Mouse (Mus musculus) T-helper 1 cell (primary cell): ENCODE data around the gene Afap1.

Experiments
- in situ Hi-C: fragments of 300-600 bp; cut with MboI, MseI; formaldehyde crosslinking; loops from one replicate; pipeline ENCODE4 v1.15.1; 2025; ENCODE audit warnings: high pct_unique_total_duplicates

Afap1 gene

DNA sequence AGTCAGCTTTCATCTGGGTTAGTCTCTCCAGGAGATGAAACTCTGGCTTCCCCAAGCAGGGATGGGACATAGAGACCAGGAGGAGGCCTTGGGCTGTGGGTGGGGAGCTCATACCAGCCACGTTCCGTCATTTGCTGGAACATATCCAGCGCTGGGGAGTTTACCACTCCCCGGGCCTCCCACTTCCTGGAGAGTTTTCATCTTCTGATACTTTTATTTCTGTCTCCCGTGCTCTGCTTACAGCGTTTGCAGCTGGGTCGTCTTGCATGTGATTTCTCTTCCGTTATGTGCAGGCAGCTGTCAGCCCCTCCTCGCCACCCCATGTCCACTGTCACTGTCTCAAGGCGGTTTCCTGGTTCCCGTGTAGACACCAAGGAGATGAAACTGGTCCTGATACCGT is 80.7 kb downstream of the Afap1 start:
- in situ Hi-C loops = loop anchor here (5.0 kb wide), 1 partner anchor 96 kb away; no protein-coding TSS in a partner anchor

GRCm38 (mm10) chr5:35974265-35974664 is 81.1 kb downstream of the Afap1 start:
- in situ Hi-C loops = loop anchor here (5.0 kb wide), 1 partner anchor 97 kb away; no protein-coding TSS in a partner anchor

DNA sequence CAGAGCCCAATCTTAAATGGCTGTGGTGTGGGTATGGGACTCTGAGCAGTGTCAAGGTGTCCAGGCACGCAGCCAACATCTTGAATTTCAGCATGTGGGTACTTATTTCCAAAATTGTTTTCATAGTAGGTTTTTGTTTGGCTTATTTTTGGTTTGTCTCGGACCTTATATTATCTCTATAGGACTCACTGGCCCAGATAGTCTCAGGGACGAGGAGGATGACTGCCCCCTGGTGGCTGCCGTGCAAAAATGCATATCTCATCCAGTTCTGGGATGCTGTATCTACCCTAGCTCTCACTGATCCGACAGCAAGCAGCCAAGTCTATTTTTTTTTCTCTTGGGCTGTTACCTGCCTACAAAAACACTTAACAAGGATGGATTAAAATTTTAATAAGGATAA is 82.6 kb downstream of the Afap1 start:
- in situ Hi-C loops = no loop called here

DNA sequence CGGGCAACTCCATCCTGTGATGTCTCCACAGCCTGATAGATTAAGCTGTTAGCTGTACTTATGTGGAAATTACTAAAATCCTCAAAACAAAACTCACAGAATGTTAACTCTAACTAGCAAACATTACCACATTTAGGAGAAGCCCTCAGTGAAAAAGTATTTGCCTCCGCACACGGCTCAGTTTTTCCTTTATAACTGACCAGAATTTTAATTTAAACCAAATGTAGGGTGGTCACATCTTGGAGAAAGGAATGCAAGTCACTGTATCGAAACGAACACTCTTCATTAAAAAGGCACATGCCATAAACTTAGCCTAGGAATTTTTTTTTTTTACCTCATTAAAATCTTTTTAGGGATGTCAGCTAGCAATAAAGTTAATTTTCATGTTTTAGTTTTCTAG is 87.4 kb downstream of the Afap1 start:
- in situ Hi-C loops = no loop called here

DNA sequence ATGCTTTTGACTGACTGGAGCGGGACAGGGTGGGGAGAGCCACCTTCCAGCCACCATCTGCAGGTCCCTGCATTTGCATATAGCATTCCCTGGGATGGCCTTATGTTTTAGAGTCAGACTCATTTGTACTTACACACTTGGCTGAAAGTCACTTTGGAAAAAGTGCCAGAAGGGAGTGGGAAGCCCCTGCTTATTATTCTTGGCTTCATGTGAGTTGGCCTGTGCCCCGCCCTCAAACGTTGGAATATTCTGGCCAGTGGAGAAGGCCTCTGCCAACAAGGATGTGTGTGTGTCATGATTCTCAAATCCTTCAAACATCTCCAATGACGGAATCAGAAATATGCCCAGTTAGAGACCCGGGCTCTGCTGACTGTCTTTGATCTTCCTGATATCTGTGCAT is 88.2 kb downstream of the Afap1 start:
- in situ Hi-C loops = no loop called here

DNA sequence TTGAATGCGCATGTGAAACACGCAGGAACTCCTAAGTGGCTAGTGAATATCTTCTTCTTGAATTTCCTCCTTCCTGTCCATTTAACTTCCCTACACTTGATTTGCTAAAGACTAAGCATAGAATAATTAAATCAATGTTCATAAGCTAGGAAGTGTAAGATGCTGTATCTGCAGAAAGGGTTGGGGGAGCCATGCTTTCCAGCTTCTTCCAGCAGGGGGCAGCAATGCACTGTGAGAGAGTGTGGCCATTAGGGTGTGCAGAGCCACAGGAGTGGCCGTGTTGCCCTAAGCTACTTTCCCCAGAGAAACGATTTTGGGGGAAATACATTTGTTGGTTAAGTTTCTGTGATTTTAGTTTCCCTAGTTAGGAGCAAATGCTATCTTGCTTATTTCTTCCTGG is 88.9 kb downstream of the Afap1 start:
- in situ Hi-C loops = no loop called here

DNA sequence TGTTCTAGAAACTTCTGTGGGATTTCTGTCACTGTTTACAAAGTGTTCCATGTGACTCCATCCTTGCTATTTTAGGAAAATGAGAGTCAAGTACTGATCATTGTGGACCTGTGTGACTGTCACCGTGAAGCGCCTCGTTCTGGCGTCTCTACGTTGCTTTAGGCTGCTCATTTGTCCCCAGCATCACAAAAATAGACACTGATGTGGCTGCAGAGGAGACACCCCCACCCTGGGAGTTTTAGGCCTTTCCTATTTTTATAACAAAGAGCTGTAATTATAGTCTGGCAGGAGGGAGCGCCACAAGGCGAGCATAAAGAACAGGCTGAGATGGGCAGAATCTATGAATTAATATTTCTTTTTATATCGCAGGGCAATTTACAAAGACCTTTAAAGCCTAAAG is 92.5 kb downstream of the Afap1 start:
- in situ Hi-C loops = loop anchor here (5.0 kb wide), 1 partner anchor 412 kb away; the partner anchor contains the start of gene Sorcs2

DNA sequence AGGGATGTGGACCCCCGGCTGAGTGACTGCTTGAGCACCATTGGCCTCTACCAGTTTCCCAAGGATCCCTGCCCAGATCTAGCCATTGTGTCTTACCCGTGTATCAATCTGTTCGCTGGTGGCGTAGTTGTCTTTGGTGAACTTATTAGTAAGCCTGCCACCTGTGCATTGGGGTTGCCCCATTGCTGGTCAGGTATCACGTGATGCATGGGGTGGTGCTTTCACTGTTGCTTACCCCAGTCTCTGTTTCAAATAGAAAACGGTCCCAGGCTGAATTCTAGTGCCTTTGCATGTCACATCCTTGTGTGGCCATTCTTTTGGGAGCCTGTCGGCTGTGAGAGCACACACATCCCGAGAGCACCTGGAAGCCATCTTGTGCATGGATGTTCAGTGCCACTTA is 95.0 kb downstream of the Afap1 start:
- in situ Hi-C loops = loop anchor here (5.0 kb wide), 1 partner anchor 409 kb away; the partner anchor contains the start of gene Sorcs2

GRCm38 (mm10) chr5:35989506-35989905 is 96.4 kb downstream of the Afap1 start:
- in situ Hi-C loops = loop anchor here (5.0 kb wide), 1 partner anchor 408 kb away; the partner anchor contains the start of gene Sorcs2

DNA sequence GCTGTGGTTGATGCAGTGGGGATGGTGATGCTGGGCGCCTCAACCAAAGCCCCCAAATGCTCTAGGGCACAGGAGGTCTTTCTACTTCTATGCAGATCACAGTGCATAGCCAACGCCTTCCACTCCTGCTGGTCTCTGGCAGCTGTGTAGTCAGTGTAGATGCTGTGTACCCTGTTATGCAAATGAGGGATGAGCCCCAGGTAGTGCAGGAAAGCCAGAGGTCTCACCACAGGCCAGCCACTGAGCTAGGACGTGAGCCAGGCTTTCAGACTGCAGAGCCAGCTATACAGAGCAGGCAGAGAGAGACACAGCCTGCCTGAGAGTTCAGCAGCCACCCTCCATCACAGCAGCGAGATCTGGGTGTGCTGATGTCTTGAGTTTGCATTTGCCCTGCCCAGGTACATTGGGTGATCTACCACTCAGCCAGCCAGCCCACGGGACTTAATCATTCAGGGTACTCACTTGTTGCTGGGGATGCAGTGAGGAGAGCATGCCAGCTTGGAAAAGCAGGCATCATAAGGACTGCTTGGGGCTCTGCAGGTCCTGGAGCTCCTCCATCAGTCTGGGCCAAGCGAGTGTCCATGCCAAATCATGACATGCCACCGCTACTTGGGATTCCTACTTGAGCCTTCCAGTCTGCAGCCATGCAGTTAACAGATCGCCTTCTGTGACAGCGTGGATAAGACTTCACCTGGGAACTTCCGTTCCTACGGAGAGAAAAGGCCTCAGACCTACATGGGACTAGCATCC is 97.0 kb downstream of the Afap1 start:
- in situ Hi-C loops = loop anchor here (5.0 kb wide), 1 partner anchor 407 kb away; the partner anchor contains the start of gene Sorcs2

DNA sequence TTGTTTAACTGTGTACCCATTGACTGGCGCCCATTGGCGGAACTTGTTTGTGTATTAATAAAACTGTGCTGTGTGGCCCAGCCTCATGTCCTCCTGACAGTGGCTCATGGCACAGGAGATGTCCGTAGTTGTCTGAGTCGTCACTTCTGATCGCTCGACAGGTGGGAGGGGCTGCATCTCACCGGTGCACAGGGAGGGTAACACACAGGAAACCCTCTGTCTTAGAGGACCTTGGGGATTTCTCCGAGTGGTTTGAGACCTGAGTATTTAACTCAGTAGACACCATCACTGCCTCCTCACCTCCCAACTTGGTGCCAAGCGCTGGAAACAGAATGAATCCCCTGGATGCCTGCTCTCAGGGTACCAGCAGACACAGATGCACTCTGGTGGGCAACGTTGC is 110.7 kb downstream of the Afap1 start:
- in situ Hi-C loops = no loop called here

DNA sequence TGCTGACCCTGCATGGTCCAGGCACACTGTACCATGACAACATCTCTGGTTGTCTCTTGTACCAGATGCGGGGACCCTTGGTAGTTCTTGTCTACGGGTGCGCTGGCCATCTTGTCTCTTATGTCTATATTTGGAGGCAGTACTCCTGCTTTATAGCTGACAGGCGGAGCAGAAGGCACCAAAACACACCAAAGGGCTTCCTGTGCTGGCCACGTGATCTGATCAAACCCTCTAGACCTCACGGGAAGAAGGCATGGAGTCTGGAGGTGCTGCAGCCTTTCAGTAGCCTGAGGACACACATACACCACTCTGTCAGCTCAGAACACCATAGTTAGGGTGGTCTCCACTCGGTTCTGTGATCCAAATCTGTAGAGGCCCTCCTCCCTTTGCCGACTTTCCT is 113.0 kb downstream of the Afap1 start:
- in situ Hi-C loops = no loop called here

DNA sequence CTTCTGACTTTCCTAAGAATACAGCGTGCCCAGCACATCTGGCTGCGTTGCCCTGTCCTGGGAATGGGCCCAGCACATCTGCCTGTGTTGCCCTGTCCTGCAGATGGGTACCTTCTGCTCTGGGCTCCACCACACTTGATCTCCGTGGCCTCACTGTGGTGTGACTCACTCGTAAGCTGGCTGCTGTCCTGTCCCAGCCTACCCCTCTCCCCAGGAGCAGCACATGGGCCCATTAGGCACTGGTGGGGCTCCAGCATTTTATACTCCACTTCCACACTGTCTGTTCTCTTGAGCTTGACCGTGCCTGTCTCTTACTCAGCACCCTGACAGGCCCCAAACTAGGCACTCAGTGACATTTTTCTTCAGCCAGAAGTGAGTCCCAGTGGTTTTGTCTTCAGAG is 113.5 kb downstream of the Afap1 start:
- in situ Hi-C loops = no loop called here

GRCm38 (mm10) chr5:36007649-36008048 is 114.5 kb downstream of the Afap1 start:
- in situ Hi-C loops = no loop called here

GRCm38 (mm10) chr5:36009405-36009804 is 116.3 kb downstream of the Afap1 start:
- in situ Hi-C loops = no loop called here

DNA sequence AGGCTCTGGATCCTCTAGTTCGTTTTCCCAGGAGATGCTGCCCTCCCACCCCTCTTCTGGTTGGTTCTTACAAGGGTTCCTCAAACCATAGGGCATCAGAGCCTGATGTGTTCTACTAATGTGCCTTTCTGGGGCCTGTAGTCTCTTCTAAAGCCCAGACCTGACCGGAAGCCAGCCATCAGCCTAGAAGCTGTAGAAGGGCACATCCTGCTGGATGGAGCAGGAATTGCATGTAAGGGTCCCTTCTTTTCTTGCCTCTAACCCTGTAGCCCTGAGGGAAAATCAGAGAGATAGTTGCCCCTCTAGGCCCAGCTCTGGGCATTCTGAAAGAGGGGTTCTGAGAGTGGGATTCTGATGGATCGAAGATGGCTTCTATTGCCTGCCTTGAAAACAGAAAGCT is 125.2 kb downstream of the Afap1 start:
- in situ Hi-C loops = no loop called here

DNA sequence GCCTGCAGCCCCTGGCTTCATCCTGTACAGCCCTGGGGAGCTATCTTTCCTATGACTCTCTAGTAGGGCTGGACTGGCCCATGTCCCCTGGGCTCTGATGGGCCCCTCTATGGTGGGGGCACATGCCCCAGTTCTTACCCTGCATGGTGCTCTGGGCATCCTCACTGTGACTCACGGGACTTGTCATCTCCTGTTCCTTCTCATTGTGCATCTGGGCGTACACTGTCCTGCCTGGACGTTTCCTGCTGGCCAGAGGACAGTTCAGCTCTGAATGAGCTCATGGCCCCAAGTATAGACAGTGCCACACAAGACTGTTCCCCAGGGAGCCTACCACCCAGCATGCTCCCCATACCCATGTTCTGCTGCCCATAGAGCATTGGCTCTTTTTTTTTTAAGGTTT is 128.0 kb downstream of the Afap1 start:
- in situ Hi-C loops = no loop called here

GRCm38 (mm10) chr5:36022361-36022760 is 129.2 kb downstream of the Afap1 start:
- in situ Hi-C loops = no loop called here

- in situ Hi-C loops = no loop called here
Measured at GRCm38 (mm10) chr5:36024003-36024685, 131.0 kb downstream of the Afap1 start.

DNA sequence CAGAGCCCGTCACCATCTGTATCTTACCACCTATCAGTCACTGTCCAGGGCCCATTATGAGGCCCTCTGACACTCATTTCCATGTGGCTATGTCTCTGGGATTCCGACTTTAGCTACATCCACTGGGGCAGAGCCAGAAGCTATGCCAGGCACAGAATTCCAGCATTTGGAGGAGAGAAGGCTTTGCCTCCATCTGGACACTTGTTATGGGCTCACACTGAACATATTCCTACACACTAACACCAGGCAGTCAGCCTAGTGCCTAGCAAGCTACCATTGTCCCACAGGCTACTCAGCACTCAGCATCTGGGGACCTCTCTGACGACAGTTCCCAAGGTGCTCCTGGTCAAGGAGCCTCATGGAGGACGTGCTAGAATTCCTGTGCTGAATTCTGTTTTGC is 132.0 kb downstream of the Afap1 start:
- in situ Hi-C loops = no loop called here

DNA sequence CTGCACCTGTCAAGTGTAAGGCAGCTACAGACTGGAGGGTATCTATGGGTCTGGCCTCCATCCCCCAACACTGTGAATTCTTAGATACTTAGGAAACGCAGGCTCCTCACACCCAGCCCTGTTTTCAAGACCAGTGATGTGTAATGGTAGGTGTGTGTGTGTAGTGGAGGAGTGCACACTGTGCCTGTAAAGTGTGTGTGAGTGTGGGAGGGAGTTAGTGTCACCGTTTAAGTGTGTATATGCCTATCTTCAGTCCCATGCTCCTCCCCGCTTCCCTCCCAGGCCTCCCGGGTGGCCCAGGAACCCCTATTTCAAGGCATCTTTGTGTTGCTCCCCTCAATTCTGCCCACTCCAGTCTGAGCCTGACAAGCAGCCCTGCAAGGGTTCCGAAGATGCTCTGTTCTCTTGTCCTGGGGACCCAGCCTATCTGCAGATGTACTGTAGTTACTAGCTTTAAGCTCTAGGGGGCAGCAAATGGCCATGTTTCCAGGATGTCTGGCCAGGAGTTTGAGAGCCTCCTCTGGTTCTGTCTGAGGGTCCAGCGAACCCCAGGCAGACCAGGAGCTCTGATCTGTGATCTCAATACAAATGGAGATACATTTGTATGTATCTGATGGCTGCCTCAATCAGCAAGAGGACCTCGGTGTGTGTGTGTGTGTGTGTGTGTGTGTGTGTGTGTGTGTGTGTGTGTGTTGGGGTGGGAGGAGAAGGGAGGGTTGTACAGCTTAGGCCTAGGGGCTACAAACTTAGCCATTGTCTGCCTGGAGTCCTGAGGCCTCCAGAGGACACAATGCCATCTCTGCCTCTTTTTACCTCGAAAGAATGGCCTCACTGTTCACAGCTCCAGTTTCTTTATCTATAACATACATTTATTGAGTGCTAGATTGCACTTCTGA is 140.7 kb downstream of the Afap1 start:
- in situ Hi-C loops = no loop called here

- in situ Hi-C loops = loop anchor here (5.0 kb wide), 1 partner anchor 183 kb away; no protein-coding TSS in a partner anchor
Measured at GRCm38 (mm10) chr5:36039596-36039995, 146.5 kb downstream of the Afap1 start.
